Mouse (Mus musculus): ENCODE data around the gene Tdrd5.

- TF ChIP-seq CTCF (conservative IDR thresholded peaks at IDR 0.05; ENCODE audit: low read length) (no peak), NANOG (IDR thresholded peaks at IDR 0.05; ENCODE audit: borderline replicate concordance, low read length) (no peak), POU5F1 (IDR thresholded peaks at IDR 0.05; ENCODE audit: borderline replicate concordance, low read length) (no peak)
These were observed 37.4 kb upstream of the Tdrd5 start for GRCm38 (mm10) chr1:156340847-156341246.

Data from E14TG2a.4 (cell line).